14 mouse cellular contexts compared by ENCODE assay signal in the genomic region with DNA sequence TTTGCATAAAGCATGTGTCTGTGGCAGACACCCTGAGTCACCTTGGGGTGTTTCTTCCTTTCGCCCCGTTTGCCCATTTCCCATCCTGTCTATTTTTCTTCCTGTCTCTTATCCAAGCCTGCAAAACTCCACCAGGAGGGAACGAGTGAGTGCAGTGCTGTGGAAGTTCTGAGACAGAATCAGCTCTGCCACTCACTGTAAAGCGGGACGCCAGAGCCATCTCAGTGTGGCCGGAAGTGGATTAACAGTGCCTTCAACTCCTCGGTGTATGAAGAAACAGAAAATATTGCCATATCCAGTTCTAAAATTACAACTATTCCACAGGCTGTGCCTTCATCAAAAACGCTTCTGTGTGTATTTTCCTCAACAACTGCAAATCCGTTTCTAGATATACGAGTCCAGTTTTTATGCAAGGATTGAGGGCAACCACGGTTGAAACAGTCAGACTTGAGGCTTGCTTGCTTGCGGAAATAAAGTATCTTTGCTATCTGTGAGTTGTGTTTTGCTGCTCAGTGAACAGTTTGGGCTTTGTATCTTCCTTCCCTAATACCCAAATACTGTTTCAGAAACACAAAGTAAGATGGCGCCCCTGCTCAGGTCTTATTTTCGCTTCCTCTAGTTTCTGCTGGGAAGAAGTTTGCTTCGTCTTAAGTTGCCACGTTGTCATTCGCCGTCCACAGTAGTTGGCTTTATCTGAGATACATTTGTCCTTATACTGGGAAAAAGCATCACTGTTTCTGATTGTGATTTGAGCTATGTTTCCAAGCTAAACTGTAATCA. TPM values are rescaled to one million over a fixed set of nuclear protein-coding genes. Genes with fewer than 3 reads are reported as not detected.
A peak's percentile ranks its signal among the peaks of the same experiment; 100 is the strongest.
DNase-seq lines count a peak whose midpoint lies in the region; ATAC-seq and TF ChIP-seq lines count a peak whose summit lies in the region.
"Had no signal": no experiment of that assay in that cellular context is flagged by ENCODE, and none has a peak within 500 bp of the region (broad histone marks: within the 10 kb centered on the region; RNA-seq: fewer than 3 reads in every experiment).

No protein-coding gene starts in this region.

- no peak overlapping the region for H3K4me3 ChIP-seq in heart, adult 2 months
- H3K4me3 ChIP-seq in midbrain, embryonic 13.5 days (replicated peaks): no peak overlapping the region
- no peak overlapping the region for H3K4me3 ChIP-seq in midbrain, embryonic 10.5 days
- no peak overlapping the region for H3K4me3 ChIP-seq in limb, embryonic 14.5 days (replicated peaks; ENCODE audit: low read length)
- no peak overlapping the region for H3K4me3 ChIP-seq in forebrain, embryonic 10.5 days
- H3K4me3 ChIP-seq: hindbrain, embryonic 10.5 days had no signal

- H3K4me2 ChIP-seq in midbrain, embryonic 13.5 days (replicated peaks): no peak overlapping the region
- H3K4me2 ChIP-seq in limb, embryonic 14.5 days (replicated peaks; ENCODE audit: low read depth, low read length, severe bottlenecking): peak overlapping the region; percentile 43; the same call in 1 of the 2 replicates

- 0 out of 2 replicates have a peak, but pooled peaks have one; percentile 2 for ATAC-seq in midbrain, embryonic 13.5 days
- no peak for ATAC-seq in limb, embryonic 14.5 days (ENCODE audit: low FRiP score, low read depth)

- intact Hi-C loops in heart, adult 2 months (cut with DNase I): loop anchor here (1.0 to 10.0 kb wide), 6 partner anchors 160 to 507 kb away; no protein-coding TSS in a partner anchor
- intact Hi-C loops in heart, postnatal 25 days (cut with DNase I): loop anchor here (1.0 to 5.0 kb wide), 5 partner anchors 225 to 425 kb away; partner anchors contain the start of gene Nek7

- H3K4me1 ChIP-seq in heart, adult 2 months (ENCODE audit: control insufficient read depth, insufficient read depth, low read length): no peaks in the 10 kb centered on the region; the same call in none of the 2 replicates
- H3K4me1 ChIP-seq in midbrain, embryonic 13.5 days (replicated peaks): peaks cover 32% of the 10 kb centered on the region
- peaks cover 25% of the 10 kb centered on the region for H3K4me1 ChIP-seq in midbrain, embryonic 10.5 days
- H3K4me1 ChIP-seq in limb, embryonic 14.5 days (ENCODE audit: control insufficient read depth, insufficient read depth, low read length): no peaks in the 10 kb centered on the region
- peaks cover 13% of the 10 kb centered on the region for H3K4me1 ChIP-seq in forebrain, embryonic 10.5 days

- no peaks in the 10 kb centered on the region for H3K36me3 ChIP-seq in heart, adult 2 months (ENCODE audit: control insufficient read depth, insufficient read depth, low read length)
- no peaks in the 10 kb centered on the region for H3K36me3 ChIP-seq in midbrain, embryonic 13.5 days
- no peaks in the 10 kb centered on the region for H3K36me3 ChIP-seq in midbrain, embryonic 10.5 days
- no peaks in the 10 kb centered on the region for H3K36me3 ChIP-seq in limb, embryonic 14.5 days (ENCODE audit: control insufficient read depth, insufficient read depth, low read length)
- H3K36me3 ChIP-seq in forebrain, embryonic 10.5 days (replicated peaks): no peaks in the 10 kb centered on the region
- H3K36me3 ChIP-seq: hindbrain, embryonic 10.5 days had no signal

- no peaks in the 10 kb centered on the region for H3K79me2 ChIP-seq in heart, adult 2 months (replicated peaks; ENCODE audit: control insufficient read depth, insufficient read depth, low read length)

- DNase-seq in heart, adult 2 months: no peak
- no peak for DNase-seq in heart, postnatal 25 days (ENCODE audit: low spot score)
- no peak for DNase-seq in midbrain, embryonic 10.5 days (ENCODE audit: low spot score)
- DNase-seq in limb, embryonic 14.5 days (ENCODE audit: low spot score): no peak
- DNase-seq in thymus, postnatal 25 days: peak; percentile 53
- no peak for DNase-seq in embryo, embryonic 10 days (ENCODE audit: low spot score)
- no peak for DNase-seq in forebrain, embryonic 10.5 days (ENCODE audit: extremely low spot score, low spot score)
- DNase-seq: adrenal gland, postnatal 36 days; lung, adult 18-20 months had no signal

- WGBS in heart, adult 2 months: 37% methylated on average over 18 of the region's 18 CpGs
- 77% methylated on average over 18 of the region's 18 CpGs for WGBS in midbrain, embryonic 13.5 days
- 81% methylated on average over 18 of the region's 18 CpGs for WGBS in midbrain, embryonic 10.5 days
- WGBS in limb, embryonic 14.5 days: 60% methylated on average over 18 of the region's 18 CpGs
- 80% methylated on average over 18 of the region's 18 CpGs for WGBS in forebrain, embryonic 10.5 days

- TF ChIP-seq EP300 in heart, adult 2 months (IDR thresholded peaks at IDR 0.05; ENCODE audit: insufficient read depth, low read depth, low read length): no peak

- TF ChIP-seq CTCF in heart, adult 2 months (IDR thresholded peaks at IDR 0.05): no peak

- H3K27ac ChIP-seq in heart, adult 2 months: peak overlapping the region; percentile 17; the same call in 1 of the 2 replicates
- H3K27ac ChIP-seq in midbrain, embryonic 13.5 days: no peak overlapping the region
- no peak overlapping the region; the same call in 1 of the 2 replicates for H3K27ac ChIP-seq in midbrain, embryonic 10.5 days (replicated peaks)
- H3K27ac ChIP-seq in limb, embryonic 14.5 days (replicated peaks; ENCODE audit: low read depth, low read length): no peak overlapping the region
- no peak overlapping the region for H3K27ac ChIP-seq in forebrain, embryonic 10.5 days
- H3K27ac ChIP-seq: hindbrain, embryonic 10.5 days; kidney, postnatal 0 days had no signal

- no peaks in the 10 kb centered on the region for H3K27me3 ChIP-seq in heart, adult 2 months (ENCODE audit: control insufficient read depth, insufficient read depth, low read length)
- no peaks in the 10 kb centered on the region for H3K27me3 ChIP-seq in midbrain, embryonic 13.5 days
- H3K27me3 ChIP-seq in midbrain, embryonic 10.5 days (ENCODE audit: low read depth, poor library complexity, severe bottlenecking): no peaks in the 10 kb centered on the region
- no peaks in the 10 kb centered on the region for H3K27me3 ChIP-seq in limb, embryonic 14.5 days (ENCODE audit: control insufficient read depth, insufficient read depth, low read length)
- H3K27me3 ChIP-seq in forebrain, embryonic 10.5 days (ENCODE audit: poor library complexity, severe bottlenecking): peaks cover 7% of the 10 kb centered on the region; the same call in 1 of the 2 replicates
- H3K27me3 ChIP-seq: Patski had no signal

- H3K9ac ChIP-seq in heart, adult 2 months (ENCODE audit: low read depth, low read length): no peak overlapping the region
- H3K9ac ChIP-seq in midbrain, embryonic 13.5 days (replicated peaks): no peak overlapping the region
- H3K9ac ChIP-seq in limb, embryonic 14.5 days (ENCODE audit: low read depth, low read length, severe bottlenecking): no peak overlapping the region

- no peak for TF ChIP-seq POLR2A in heart, adult 2 months (IDR thresholded peaks at IDR 0.05; ENCODE audit: insufficient read depth, low read depth, low read length)
- TF ChIP-seq POLR2A in limb, embryonic 14.5 days (IDR thresholded peaks at IDR 0.05; ENCODE audit: borderline replicate concordance, extremely low read depth, insufficient read depth, insufficient read length): no peak

- H3K9me3 ChIP-seq in midbrain, embryonic 13.5 days: no peaks in the 10 kb centered on the region
- no peaks in the 10 kb centered on the region for H3K9me3 ChIP-seq in midbrain, embryonic 10.5 days (replicated peaks)
- no peaks in the 10 kb centered on the region for H3K9me3 ChIP-seq in limb, embryonic 14.5 days (ENCODE audit: control insufficient read depth, low read length)
- no peaks in the 10 kb centered on the region for H3K9me3 ChIP-seq in forebrain, embryonic 10.5 days
- H3K9me3 ChIP-seq: hindbrain, embryonic 10.5 days had no signal

RNA-seq across cellular contexts. Expression of gene Atp6v1g3, which starts 54.1 kb away (rescaled TPM):
- not detected for total RNA-seq in heart, adult 2 months (2021)
- not detected in 2 replicates for polyA plus RNA-seq in heart, adult 2 months (2012; rRNA removed)
- not detected for total RNA-seq in heart, postnatal 25 days (2021)
- polyA plus RNA-seq in midbrain, embryonic 13.5 days (2015; fragmentation: Nextera tagmentation; extraction: Ambion mirVana): not detected in 2 replicates
- not detected in 2 replicates for polyA plus RNA-seq in midbrain, embryonic 10.5 days (2016; fragmentation: Nextera tagmentation; extraction: Ambion mirVana)
- polyA plus RNA-seq in limb, embryonic 14.5 days (2012; rRNA removed): 0.06 TPM in 1 of 2 replicates, not detected in the other
- not detected in 2 replicates for polyA plus RNA-seq in limb, embryonic 14.5 days (2014; fragmentation: Nextera tagmentation; extraction: Ambion mirVana)
- polyA plus RNA-seq in forebrain, embryonic 10.5 days (2016; fragmentation: Nextera tagmentation; extraction: Ambion mirVana): not detected in 2 replicates
- total RNA-seq: adrenal gland, postnatal 36 days; left cerebral cortex, adult 18-20 months had no signal
- polyA plus RNA-seq: hindbrain, embryonic 10.5 days; Patski had no signal
